Mouse (Mus musculus) embryonic facial prominence, embryonic 12.5 days (tissue): ENCODE data around the gene Dlg2. TPM values are rescaled to one million over a fixed set of nuclear protein-coding genes. Genes with fewer than 3 reads are reported as not detected.

ENCODE experiments used
- ATAC-seq: fragments of 200-750 bp; cut with Nextera tagmentation; 2 replicates; pipeline ENCODE4 v1.8.0; 2017; ENCODE audit not compliant: insufficient number of reproducible peaks, insufficient read depth, low FRiP score, low TSS enrichment
- H3K27ac ChIP-seq: fragments of 300-500 bp; sonication (generic); 2 replicates; pipeline ENCODE4 v1.5.1; 2016; ENCODE audit warnings: mild to moderate bottlenecking
- H3K27me3 ChIP-seq: fragments of 300-500 bp; sonication (generic); 2 replicates; pipeline ENCODE4 v1.6.1; 2016; ENCODE audit warnings: mild to moderate bottlenecking, moderate library complexity
- H3K36me3 ChIP-seq: fragments of 300-500 bp; sonication (generic); 2 replicates; pipeline ENCODE4 v1.6.1; 2016; ENCODE audit warnings: mild to moderate bottlenecking
- H3K4me1 ChIP-seq: fragments of 300-500 bp; sonication (generic); 2 replicates; pipeline ENCODE4 v1.6.1; 2016
- H3K4me2 ChIP-seq: fragments of 300-500 bp; sonication (generic); replicated peaks from 2 replicates; pipeline ENCODE4 v1.6.1; 2016; ENCODE audit warnings: mild to moderate bottlenecking, moderate library complexity
- H3K4me3 ChIP-seq: fragments of 300-500 bp; sonication (generic); 2 replicates; pipeline ENCODE4 v1.5.1; 2016; ENCODE audit warnings: mild to moderate bottlenecking
- H3K9ac ChIP-seq: fragments of 300-500 bp; sonication (generic); 2 replicates; pipeline ENCODE4 v1.6.1; 2016; ENCODE audit warnings: mild to moderate bottlenecking, moderate library complexity
- H3K9me3 ChIP-seq: fragments of 300-500 bp; sonication (generic); 2 replicates; pipeline ENCODE4 v1.6.1; 2016; ENCODE audit warnings: mild to moderate bottlenecking, moderate library complexity
- WGBS: fragments of 180-500 bp; shearing (Covaris S2); methylation state at CpG from one replicate; pipeline ENCODE4 v1.1.7; 2016; 5-methylcytosine and 5-hydroxymethylcytosine counted together
- polyA plus RNA-seq: library from polyadenylated mRNA; unstranded; fragments of >200 nt; fragmentation: Nextera tagmentation; extraction: Ambion mirVana; gene quantifications from 2 replicates; pipeline ENCODE4 v1.2.1, GENCODE M21; 2016

Gene Dlg2
- polyA plus RNA-seq, 1 experiment from 2014 or later: 11.0 TPM

DNA sequence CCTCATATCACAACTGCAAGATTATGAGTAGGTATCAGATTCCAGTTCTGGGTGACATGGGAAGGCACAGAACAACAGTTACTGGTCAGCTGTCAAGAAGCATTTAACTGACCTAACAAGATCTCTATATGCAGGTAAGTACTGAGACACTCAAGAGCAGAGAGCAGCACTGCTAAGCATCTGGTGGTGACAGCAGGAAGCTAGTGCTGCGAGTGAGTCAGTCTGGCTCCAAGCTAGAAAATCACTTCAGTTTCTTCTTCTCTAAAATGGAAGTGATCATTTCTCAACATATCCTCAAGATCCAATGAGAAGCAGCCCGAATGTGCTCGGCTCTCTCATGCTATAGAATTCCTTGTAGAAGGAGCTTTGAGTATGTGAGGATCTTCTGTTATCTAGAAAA lies 1618.7 kb downstream of the Dlg2 start:
- no peaks in the 10 kb centered on the region for H3K9me3 ChIP-seq
- H3K27me3 ChIP-seq: no peaks in the 10 kb centered on the region
- no peak overlapping the region for H3K27ac ChIP-seq
- 68% methylated on average over 3 of the region's 3 CpGs for WGBS
- no peaks in the 10 kb centered on the region for H3K4me1 ChIP-seq
- no peaks in the 10 kb centered on the region for H3K36me3 ChIP-seq
- no peak for ATAC-seq
- no peak overlapping the region for H3K4me3 ChIP-seq
- no peak overlapping the region for H3K4me2 ChIP-seq
- no peak overlapping the region for H3K9ac ChIP-seq

DNA sequence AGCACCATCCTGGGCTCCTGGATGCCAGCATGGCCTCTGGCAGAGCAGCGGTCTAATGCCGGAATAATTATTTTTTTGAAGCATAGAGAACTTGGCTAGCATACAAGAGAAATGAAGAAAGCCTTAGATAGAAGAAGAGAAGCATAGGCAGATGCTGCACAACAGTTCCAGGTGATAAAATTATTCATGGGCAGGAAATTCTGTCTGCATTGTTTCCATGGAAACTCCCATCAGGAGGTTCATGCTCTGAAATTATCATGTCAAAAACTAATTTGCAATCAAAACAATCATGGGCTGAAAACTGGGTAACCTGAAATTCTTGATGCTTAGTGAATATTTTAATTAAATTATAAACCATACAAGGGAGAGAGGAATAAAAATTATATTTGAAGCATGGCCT lies 1624.4 kb downstream of the Dlg2 start:
- Histone ChIP-seq H3K4me1 (no peaks in the 10 kb centered on the region), H3K36me3 (no peaks in the 10 kb centered on the region), H3K27ac (no peak overlapping the region), H3K27me3 (no peaks in the 10 kb centered on the region), H3K4me3 (no peak overlapping the region), H3K4me2 (no peak overlapping the region), H3K9ac (no peak overlapping the region), H3K9me3 (no peaks in the 10 kb centered on the region)
- no peak for ATAC-seq
- WGBS: 89% methylated on average over 2 of the region's 2 CpGs

DNA sequence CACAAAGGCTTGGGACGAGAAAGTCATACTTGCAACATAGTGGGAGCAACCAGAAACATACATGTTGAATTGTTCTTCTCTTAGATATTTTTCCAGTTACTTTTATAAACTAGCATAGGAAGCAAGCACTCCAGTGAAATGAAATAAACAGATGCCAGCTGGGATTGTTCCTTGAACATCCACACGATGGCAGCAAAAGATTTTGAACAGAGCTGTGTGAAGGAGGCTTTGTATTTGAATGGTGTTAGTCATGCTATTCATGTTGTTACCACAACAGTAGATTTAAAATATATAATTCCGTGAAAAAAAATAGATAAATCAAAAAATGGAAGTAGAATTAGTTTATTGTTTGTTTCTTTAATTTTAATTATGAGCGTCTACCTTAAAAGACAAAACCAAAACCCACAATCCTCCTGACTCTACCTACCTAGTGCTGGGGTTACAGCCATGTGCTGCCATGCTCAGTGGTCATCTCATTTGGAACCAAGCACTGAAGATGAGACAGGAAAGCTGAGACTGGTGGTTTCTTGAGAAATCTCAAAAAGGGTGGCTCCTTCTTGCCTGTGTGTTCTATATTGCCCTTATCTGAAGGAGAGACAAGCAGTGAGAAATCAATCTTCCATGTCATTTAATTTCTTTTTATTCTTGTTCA lies 1626.5 kb downstream of the Dlg2 start:
- Histone ChIP-seq H3K36me3 (no peaks in the 10 kb centered on the region), H3K4me2 (no peak overlapping the region), H3K27me3 (no peaks in the 10 kb centered on the region), H3K9me3 (no peaks in the 10 kb centered on the region), H3K9ac (no peak overlapping the region), H3K4me3 (no peak overlapping the region), H3K4me1 (no peaks in the 10 kb centered on the region), H3K27ac (no peak overlapping the region)
- WGBS: 18% methylated on average over 4 of the region's 4 CpGs
- ATAC-seq: no peak

DNA sequence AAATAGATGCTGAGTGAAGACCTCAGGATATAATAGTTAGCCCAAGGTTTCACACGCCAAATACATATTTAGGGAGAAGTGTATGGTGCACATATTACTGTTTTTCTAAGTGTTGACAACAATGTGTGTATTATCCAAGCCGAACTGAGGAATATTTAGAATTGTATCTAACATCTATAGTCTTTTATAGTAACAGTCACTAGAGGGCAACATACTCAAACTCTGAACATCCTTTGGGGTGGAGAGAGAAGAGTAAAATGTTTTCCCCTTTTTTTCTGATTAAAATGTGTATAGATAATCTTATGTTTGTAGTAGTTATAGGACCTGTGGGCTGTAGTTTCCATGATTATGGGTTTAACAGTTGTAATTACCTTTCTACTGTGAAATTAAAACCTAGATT lies 1629.0 kb downstream of the Dlg2 start:
- Histone ChIP-seq H3K27ac (no peak overlapping the region), H3K27me3 (no peaks in the 10 kb centered on the region), H3K4me2 (no peak overlapping the region), H3K9ac (no peak overlapping the region), H3K4me3 (no peak overlapping the region), H3K9me3 (no peaks in the 10 kb centered on the region), H3K4me1 (no peaks in the 10 kb centered on the region), H3K36me3 (no peaks in the 10 kb centered on the region)
- ATAC-seq: no peak
- WGBS: 38% methylated on average over 2 of the region's 2 CpGs

DNA sequence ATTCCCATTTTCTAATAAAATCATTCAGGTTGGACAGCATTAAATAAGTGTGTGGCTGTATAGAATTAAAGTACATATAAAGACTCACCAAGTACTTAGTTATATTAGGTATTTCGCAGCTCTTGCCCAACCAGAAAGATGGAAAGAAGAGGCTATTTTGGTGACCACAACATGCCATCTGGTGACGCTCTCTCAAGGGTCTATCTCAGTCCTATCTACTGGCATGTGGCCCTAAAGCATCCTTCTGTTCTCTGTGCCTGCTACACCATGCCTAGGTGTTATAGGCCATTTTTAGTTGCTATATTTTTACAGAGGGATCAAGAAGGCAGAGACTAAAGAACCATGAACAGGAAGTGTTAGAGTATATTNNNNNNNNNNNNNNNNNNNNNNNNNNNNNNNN lies 1629.5 kb downstream of the Dlg2 start:
- ATAC-seq: no peak
- H3K4me3 ChIP-seq: no peak overlapping the region
- 82% methylated on average over 2 of the region's 2 CpGs for WGBS
- no peak overlapping the region for H3K4me2 ChIP-seq
- H3K27ac ChIP-seq: no peak overlapping the region
- H3K36me3 ChIP-seq: no peaks in the 10 kb centered on the region
- H3K9ac ChIP-seq: no peak overlapping the region
- H3K4me1 ChIP-seq: no peaks in the 10 kb centered on the region
- H3K9me3 ChIP-seq: no peaks in the 10 kb centered on the region
- H3K27me3 ChIP-seq: no peaks in the 10 kb centered on the region

DNA sequence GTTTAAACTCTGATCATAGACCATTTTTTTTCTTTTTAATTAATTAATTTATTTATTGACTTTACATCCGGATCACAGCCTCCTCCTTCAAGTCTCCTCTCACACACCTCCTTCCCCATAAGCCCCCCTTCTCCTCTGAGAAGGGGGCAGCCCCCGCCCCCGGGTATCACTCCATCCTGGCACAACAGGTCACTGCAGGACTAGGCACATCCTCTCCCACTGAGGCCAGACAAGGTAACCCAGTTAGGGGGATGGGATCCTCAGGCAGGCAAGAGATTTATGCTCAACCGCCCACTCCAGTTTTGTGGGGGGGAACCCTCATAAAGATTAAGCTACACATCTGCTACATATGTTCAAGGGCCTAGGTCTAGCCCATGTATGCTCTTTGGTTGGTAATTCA lies 1636.6 kb downstream of the Dlg2 start:
- Histone ChIP-seq H3K27me3 (no peaks in the 10 kb centered on the region), H3K9ac (no peak overlapping the region), H3K4me3 (no peak overlapping the region), H3K4me2 (no peak overlapping the region), H3K4me1 (no peaks in the 10 kb centered on the region), H3K27ac (no peak overlapping the region), H3K9me3 (no peaks in the 10 kb centered on the region), H3K36me3 (no peaks in the 10 kb centered on the region)
- 87% methylated on average over 4 of the region's 4 CpGs for WGBS
- no peak for ATAC-seq

DNA sequence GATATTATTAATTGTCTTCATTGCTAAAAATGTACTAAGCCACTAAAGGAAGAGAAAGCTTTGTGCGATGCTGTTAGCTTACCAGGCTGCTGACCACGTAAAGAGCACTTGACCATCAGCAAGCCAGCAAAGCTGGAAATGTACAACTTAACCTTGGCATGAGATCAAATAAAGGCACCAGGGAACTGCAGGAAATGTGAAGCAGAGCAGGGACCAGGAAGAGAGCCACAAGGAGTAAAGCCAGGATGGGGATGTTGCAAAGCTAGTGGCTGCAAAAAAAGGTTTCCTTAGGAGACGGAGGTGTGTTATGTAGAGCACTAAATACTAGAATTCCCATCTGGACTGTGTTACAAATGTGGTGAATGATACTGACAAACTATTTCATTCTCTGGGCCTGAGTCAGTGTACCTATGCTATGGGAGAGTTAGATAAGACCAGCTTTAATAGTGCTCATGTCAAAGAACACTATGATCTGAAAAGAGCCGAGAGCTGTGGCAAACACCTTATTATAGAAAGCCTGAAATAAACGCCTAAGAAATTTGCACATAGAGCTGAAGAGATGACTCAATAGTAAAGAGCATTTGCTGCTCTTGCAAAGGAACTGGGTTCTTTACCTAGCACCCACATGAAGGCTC lies 1638.9 kb downstream of the Dlg2 start:
- no peak for ATAC-seq
- H3K4me2 ChIP-seq: no peak overlapping the region
- 77% methylated on average over 5 of the region's 5 CpGs for WGBS
- no peak overlapping the region for H3K9ac ChIP-seq
- no peaks in the 10 kb centered on the region for H3K4me1 ChIP-seq
- H3K27me3 ChIP-seq: no peaks in the 10 kb centered on the region
- H3K36me3 ChIP-seq: no peaks in the 10 kb centered on the region
- H3K9me3 ChIP-seq: no peaks in the 10 kb centered on the region
- no peak overlapping the region for H3K4me3 ChIP-seq
- no peak overlapping the region for H3K27ac ChIP-seq

DNA sequence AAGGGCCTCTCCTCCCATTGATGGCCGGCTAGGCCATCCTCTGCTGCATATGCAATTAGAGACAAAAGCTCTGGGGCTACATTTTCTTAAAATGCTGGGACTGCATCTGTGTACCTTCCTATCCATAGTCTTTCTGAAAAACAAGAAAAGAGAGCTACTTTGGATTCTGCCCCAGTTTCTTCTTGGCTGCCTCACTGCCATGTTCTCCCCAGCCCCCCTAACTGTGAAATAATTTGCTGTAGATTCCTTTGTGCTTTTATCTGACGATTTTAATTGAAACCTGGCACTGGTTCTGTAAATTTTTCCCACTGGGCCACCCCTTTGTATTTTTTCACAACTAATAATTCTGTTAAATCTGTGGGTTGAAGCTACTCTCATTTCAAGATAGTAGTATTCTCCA lies 1646.8 kb downstream of the Dlg2 start:
- no peak for ATAC-seq
- Histone ChIP-seq H3K36me3 (no peaks in the 10 kb centered on the region), H3K4me3 (no peak overlapping the region), H3K27me3 (no peaks in the 10 kb centered on the region), H3K4me1 (no peaks in the 10 kb centered on the region), H3K27ac (no peak overlapping the region), H3K9me3 (no peaks in the 10 kb centered on the region), H3K4me2 (no peak overlapping the region), H3K9ac (no peak overlapping the region)
- WGBS: 56% methylated on average over 2 of the region's 2 CpGs

DNA sequence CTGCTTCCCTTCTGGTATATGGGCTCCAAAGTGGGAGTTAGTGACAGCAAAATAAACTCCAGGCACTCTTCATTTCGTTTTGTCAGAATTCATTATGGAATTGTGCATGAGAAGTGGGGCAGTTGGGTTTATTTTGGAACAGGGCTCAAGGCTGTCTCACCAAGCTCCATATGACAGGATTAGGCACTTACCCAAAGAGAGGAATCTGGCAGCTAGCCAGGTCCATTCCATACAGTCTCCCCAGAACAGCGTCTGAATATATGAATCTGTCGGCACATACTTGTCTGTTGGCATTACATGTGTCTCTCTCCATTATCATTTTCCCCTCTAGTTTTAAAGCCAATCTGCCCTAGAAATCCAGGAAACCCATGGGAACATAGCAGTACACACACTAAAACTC lies 1649.4 kb downstream of the Dlg2 start:
- Histone ChIP-seq H3K4me1 (no peaks in the 10 kb centered on the region), H3K36me3 (no peaks in the 10 kb centered on the region), H3K4me2 (no peak overlapping the region), H3K9me3 (no peaks in the 10 kb centered on the region), H3K27ac (no peak overlapping the region), H3K4me3 (no peak overlapping the region), H3K27me3 (no peaks in the 10 kb centered on the region), H3K9ac (no peak overlapping the region)
- 38% methylated on average over 3 of the region's 3 CpGs for WGBS
- ATAC-seq: peak; percentile 82

DNA sequence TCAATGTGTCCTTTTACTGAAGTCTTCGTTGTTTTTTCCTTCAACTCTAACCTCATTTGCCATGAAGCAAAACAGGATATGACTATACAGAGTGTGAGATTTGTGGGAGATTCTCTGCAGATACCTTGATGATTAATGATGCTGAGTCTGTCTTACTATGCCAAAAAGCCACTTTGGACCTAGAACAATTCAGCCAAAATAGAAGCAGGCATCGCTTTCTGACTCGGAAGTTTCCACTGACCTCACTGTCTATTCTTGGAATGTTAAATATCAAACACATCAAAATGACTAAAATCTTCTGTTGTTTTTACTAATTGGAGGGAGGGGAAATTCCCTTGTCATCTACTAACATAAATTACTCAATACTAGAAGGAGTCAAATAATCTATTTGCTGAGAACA lies 1657.8 kb downstream of the Dlg2 start:
- Histone ChIP-seq H3K4me3 (no peak overlapping the region), H3K4me1 (no peaks in the 10 kb centered on the region), H3K9ac (no peak overlapping the region), H3K9me3 (no peaks in the 10 kb centered on the region), H3K4me2 (no peak overlapping the region), H3K36me3 (no peaks in the 10 kb centered on the region), H3K27ac (no peak overlapping the region), H3K27me3 (no peaks in the 10 kb centered on the region)
- ATAC-seq: no peak
- 91% methylated on average over 3 of the region's 3 CpGs for WGBS

DNA sequence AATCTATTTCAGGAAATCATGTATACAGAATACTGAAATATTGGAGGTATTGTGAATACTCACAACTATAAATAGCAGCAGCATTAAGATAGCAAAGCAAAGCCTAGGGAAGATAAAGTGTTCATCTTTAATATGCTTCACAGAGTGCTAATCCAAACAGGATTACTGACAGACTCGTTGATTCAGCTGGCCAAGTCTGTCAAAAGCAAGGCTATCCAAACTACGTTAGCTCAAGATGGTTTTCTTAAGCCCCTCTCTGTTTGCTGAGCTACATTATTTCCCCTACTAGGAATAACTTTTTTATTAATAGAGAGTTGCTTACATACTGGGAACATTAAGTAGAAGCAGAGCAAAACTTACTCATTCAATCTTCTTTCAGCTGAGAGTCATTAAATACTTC lies 1659.2 kb downstream of the Dlg2 start:
- H3K4me3 ChIP-seq: no peak overlapping the region
- no peak overlapping the region for H3K9ac ChIP-seq
- no peaks in the 10 kb centered on the region for H3K36me3 ChIP-seq
- no peak for ATAC-seq
- no peak overlapping the region for H3K4me2 ChIP-seq
- no peaks in the 10 kb centered on the region for H3K9me3 ChIP-seq
- H3K4me1 ChIP-seq: no peaks in the 10 kb centered on the region
- 58% methylated on average over 2 of the region's 2 CpGs for WGBS
- no peaks in the 10 kb centered on the region for H3K27me3 ChIP-seq
- H3K27ac ChIP-seq: no peak overlapping the region

DNA sequence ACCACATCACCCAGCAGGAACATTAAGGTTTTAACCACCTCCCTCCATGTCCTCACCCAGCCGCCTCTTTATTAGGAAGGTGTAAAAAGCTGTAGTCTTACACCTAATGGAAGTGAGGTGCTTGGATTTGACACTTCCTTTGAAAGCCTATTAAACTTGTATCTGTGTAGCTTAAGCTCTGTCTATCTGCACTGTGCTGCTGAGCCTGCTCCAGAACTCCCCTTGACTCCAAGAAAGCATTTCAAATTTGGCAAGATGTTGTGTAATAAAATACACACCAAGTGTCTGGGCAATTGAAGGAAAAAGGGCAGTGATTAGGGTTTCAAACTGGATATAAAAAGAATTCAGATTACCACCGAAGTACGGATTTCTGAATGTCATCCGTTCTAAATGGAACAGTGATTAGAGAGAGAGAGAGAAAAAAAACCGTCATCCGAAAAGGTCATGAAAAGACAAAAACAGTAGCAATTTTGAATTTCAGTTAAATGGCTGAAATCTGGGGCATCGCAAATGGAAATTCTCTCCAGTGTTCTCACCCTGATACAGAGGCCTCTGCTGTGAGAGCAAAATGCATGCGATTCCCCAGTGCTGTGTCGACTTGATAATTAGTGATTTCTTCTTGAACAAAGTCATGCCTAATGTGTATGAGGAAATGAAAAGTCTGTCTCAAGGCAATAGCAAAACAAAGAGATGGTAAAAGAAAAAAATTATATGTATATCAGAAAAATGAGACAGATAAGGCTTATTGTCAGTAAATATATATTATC lies 1663.8 kb downstream of the Dlg2 start:
- WGBS: 82% methylated on average over 9 of the region's 9 CpGs
- no peak overlapping the region for H3K4me2 ChIP-seq
- no peak overlapping the region for H3K27ac ChIP-seq
- H3K4me3 ChIP-seq: no peak overlapping the region
- no peak overlapping the region for H3K9ac ChIP-seq
- no peak for ATAC-seq
- H3K4me1 ChIP-seq: no peaks in the 10 kb centered on the region
- no peaks in the 10 kb centered on the region for H3K27me3 ChIP-seq
- H3K36me3 ChIP-seq: no peaks in the 10 kb centered on the region
- H3K9me3 ChIP-seq: no peaks in the 10 kb centered on the region
